Mouse (Mus musculus) kidney, adult 11 months (tissue): ENCODE results near the gene Wwtr1.

Experiments used
- DNase-seq: peaks from one replicate; pipeline ENCODE4 v3.0.0; 2022

Gene Wwtr1

DNA sequence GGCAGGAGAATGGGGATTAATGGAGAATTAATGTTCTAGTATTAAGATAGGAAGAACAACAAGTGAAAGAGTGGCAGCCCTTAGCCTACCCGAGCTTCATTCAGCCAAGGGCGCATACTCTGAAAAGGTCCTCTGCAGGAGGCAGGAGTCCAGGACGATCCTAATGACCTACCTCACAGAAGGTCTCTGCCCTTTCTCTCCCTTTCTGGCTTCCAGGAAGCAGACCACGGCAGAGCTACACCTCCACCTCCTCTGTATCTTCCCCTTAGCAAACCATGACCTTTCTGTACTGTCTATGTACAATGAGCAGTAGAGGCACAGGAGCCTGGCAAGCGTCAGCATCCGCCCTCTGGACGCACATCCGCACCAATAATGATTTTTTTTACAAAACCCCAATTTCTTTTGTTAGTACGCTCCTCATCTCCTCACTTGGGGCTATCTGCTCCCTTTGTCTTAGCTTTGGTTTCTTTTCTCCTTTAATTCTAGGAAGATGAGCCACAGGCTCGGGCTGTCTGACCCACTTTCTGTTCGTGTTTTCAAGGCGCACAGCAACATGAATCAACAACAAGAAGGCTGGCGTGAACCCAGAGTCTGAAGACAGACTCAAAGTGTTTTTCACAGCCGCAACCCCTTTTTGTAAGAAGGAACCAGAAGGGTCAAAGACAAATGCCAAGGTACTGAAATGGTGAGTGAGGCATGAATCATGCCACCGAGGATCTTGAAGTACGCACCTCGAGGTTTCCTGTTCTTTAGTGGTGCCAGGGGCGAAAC is 63.7 kb downstream of the Wwtr1 start:
- no peak for DNase-seq

DNA sequence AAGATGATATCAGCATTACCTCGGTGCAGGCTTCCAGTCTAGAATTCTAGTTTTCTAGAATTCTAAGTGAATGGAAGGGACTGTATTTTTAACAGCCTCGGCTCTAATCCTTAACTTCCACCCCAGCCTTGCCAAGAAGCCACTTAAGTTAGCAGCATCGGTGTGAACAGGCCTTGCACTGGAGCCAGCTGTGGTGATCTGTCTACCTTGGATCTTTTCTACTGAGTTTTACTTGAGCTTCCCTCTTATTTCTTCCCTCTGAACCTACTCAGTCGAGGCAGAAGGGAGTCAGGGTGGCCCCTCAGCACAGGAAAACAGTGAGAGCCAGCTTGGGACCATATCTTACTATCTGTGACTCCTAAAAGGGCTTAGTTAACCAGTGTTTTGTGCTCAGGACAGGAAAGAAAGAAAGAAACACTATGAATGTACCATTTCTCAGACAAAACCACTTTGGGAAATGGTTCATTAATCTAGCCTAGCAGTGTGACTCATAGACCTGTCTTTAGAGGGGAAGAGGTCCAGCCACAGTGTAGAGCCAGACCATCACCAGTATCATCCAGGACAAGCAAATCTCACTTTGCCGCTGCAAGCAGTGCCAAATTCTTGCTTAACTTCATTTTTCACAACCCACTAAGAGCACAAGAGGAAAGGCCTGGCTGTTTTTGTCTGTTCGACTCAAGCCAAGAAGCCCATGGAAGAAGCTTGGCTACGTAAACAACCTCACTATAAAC is 65.6 kb downstream of the Wwtr1 start:
- DNase-seq = peak; percentile 22

DNA sequence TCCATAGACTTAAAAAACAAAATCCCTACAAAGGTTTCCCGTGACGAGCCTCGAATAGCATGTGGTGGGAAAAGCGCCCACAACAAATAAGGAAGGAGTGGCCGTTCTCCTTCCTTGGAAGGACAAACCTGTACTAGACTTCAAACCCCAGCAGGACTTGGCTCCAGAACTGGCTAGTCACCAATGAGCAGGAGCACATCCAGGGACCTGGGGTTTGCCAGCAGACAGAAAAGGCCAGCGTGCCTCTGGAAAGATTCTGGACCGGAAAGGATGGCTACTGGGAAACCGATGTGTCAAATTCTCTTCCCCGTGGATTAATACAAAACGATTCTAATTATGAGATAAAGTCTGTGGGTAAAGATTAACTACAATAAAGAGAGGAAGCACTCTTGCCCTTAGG is 69.7 kb downstream of the Wwtr1 start:
- peak; percentile 40 for DNase-seq

DNA sequence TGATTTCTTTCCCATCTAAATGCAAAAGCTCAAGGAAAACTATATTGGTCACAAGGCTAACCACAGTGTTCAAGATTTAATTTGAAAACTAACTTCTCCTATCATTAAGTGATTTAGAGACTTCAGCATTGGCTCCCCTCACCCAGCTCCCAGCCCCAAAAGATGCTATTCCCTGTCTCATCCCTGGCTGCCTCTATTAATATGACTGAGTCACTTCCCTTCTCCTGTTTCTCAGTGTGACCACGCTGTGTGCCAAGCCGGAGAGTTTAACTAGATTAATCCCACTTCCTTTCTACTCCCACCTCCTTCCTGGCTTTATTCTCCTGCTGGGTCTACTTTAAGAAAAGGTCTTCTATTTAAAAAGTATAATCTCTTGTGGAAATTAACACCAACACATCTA is 71.0 kb downstream of the Wwtr1 start:
- no peak for DNase-seq

DNA sequence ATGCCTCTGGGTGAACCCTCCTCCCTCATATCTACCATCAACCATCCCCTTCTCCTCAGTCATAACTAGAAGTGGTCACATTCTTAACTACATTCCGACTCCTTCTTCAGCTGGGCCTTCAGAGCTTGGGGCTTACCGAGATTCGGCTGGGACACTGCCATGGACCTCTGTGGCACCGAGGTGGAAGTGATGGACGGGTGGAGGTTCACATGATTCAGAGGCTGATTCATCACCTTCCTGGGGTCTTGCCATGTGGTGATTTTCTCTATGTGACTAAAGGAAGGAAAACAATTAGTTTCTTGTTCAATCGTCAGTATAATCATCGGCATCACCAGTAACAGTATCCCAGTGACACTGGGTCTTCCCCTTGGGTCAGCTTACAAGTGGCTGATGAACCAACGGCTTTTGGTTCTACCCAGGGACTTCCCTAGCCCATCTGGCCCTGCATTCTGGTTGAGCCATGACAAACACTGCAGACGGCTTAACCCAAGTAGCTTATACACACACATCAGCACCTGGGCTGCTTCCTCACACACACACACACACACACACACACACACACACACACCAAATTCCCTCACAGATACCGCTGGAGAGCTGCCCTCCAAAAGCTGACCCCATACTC is 74.0 kb downstream of the Wwtr1 start:
- DNase-seq = no peak

DNA sequence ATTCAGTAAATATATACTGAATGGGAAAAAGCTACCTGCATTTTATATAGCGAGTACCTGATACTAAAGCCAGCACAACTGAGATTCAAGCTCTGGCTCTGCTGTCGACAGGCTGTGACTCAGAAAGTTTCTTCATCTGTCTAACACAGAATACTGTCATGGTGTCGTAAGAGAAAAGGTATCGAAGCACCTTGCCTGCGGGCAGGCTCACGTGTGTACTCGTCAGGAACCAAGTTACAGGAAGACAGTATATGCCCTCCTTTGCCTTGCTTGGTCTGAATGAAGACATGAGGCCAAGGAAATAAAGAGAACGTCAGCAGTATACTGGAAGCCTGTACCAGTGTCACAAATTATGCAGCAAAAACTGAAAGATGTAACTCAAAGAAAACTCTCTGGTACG is 74.9 kb downstream of the Wwtr1 start:
- DNase-seq = no peak

DNA sequence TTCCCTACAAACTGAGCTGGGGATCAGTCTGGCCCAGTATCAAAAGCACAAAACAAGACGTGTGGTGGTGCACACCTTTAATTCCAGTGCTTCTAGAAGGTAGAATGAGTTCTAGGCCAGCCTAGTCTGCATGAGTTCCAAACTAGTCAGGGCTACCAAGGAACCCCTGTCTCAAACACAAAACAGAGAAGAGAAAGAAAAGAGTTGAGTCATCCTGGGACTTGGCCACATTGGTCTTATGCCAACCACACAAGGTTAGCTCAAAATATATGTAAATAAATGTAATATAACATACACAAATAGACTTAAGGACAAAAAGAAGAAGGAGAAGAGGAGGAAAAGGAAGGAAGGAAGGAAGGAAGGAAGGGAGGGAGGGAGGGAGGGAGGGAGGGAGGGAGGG is 77.9 kb downstream of the Wwtr1 start:
- no peak for DNase-seq

DNA sequence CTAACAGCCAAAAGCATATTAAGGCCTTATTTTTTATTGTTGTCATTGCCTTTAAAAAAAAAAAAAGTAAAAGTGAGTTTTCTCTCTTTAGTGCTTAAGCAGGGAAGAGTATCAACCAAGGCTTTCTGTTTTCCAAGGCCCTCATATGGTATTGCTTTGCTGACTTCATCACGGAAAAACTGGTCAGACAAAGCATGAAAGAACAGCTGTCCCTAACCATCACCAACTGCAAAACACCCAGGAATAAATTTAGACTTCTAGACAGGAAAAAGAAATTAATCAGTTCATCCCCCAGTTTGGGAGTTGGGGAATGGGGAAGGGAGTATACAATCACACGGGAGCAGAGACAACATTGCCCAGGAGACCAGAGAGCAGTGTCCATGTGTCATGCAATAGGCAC is 79.3 kb downstream of the Wwtr1 start:
- DNase-seq = no peak

DNA sequence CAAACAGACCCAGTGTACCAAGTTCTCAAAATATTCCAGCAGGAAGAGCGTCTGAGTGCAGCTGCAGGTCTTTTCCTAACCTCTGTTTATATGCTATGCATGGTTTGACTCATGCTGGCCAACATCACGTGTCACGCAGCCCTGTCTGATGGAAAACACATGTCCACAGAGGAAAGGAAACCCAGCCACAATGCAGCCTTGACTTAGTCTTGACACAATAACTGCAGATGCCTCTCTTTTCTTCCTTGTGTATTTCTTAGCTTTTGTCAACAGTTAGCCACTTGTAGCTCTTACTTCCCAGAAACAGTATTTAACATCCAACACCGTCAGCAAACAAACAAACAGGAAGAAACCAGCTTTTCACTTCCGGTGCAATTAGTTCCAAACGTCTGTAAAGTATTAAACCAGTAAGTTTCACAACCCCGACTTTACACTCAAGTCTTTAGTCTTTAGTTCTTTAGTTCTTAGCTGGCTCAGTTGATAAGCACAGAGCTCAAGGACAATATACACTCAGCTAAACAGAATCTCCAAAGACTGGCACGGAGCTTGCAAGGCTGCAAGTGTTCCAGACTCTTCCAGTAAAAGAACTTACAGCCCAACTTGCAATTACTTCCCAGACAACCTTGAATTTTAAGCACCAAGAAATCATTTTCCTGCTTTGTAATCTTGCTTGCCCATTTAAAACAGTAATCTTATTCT is 88.1 kb downstream of the Wwtr1 start:
- DNase-seq = peak; percentile 56

DNA sequence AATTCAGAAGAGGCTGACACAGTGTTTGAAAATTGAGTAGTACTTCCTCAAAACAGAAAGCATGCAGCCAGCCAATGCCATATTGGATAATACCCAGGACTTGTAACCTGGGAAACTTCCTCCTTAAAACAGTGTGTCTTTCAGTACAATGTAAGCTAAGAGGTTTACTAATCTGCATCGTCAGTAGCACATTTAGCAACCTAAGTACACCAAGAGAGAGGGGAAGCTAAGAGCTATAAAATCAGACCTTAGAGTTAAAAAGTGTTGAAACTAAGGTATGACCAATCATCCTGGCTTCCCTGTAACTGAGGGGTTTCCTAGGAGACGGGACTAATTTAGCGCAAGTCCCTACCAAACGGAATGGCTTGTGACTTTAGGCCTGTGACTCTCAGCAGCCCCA is 89.6 kb downstream of the Wwtr1 start:
- no peak for DNase-seq

DNA sequence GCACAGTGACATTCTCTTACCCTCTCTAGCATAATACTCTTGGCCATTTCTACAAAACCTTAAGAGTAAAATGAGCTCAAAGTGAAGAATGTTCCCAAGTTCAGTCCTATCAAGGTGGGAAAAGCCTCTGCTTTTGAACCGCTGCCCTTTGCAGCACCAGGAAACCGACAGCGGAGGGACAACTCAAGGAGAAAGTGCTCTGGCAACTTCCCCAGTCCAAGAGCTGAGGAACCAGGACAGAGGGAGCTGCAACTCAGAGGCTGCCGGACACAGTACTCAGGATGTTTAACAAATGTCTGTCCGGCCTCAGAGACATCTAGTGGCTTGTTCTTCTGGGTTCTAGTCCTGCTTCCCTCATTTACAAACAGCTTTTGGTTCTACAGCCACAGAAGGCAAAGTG is 93.7 kb downstream of the Wwtr1 start:
- no peak for DNase-seq

DNA sequence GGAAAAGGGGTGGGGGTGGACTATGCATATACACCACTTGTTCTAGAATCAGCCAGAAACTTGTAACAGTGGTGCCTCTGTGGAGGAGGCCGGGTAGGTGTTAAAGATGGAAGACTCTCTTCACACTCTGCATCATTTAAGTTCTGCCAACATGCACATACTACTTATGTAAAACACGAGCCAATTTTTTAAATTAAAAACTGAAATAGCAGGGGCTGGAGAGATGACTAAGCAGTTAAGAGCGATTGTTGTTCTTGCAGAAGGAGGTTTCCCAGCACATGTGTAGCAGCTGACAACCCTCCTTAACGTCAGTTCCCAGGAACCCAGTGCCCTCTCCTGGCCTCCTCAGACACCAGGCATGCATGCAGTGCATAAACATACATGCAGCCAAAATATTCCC is 95.1 kb downstream of the Wwtr1 start:
- no peak for DNase-seq

DNA sequence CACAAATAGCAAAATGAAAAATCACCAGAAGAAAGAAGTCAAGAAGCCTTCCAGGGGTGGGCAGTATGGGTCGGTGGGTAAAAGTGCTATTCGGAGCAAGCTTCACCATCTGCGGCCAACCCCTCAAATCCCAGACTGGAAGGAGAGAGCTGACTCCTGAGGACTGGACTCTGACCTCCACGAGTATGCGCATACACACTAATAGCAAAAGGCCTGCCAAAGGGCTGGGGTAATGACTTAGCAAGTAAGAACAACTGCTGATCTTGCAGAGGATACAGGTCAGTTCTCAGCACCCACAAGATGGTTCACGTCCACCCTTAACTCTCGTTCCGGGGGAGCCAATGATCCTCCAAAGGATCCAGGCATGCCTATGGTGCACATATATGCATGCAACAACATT is 101.3 kb downstream of the Wwtr1 start:
- peak; percentile 77 for DNase-seq

DNA sequence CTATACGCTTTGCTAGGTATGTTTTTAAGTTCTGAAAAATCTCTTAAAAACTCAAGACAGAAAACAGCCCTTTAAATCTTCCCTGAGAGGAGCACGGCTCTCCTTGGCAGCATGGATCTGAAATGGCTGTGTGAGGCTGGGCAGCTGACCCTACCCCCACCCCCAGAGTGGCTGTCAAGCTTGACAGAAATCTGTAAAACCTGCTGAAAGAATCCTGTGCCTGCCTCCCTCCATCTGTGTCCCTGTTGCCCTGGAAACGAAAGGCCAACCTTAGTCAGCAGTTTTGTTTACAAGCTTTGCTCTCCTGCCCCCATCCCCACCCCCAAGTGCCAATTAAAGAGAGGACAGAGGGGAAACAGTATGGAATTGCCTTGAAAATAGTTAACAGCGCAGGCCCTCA is 103.3 kb downstream of the Wwtr1 start:
- peak; percentile 23 for DNase-seq

DNA sequence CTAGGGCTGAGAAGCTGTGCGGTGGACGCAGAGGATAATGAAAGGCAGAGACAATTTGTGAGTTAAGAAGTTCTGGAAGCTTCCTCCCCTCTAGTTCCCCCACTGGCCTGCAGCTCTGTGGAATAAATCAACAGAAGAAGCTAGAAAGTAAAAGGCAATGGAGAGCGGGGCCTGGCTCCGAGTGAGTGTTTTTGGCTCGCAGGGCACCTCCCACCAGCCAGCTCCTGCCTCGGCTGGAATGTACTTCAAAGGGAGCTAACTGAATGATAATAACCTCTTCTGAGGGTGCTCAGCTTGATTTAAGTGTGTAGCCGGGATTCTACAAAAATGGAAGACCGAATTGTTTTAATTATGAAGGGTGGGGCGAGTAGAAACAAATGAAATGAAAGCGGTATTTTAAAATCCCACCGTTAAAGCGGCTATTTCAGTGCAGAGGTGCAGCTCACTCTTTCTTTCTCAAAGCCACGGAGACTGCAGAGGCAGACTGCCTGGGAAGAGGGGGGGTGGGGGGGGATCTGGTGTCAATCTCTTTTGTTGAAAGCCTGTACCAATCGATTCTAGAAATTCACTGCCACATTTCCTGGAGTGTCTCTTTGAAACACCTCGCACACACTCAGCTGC is 104.6 kb downstream of the Wwtr1 start:
- peak; percentile 22 for DNase-seq

DNA sequence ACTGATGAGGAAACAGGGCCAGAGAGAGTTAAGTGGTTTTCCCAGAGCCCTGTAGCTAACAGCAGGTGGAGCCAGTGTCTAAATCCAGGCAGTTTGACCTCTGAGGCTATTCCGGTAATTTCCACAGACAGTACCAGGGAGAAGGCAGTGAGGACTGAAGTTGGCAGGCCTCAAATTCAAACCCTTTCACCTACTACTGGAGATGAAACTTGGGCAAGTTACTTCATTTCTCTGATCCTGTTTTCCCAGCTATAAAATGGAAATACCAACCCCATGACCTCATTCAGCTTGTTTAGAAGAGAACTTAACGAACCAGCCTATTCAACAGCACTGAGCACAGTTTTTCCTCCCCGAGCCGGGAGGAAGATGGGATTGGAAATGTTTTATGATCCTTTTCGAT is 105.4 kb downstream of the Wwtr1 start:
- DNase-seq = peak; percentile 67

DNA sequence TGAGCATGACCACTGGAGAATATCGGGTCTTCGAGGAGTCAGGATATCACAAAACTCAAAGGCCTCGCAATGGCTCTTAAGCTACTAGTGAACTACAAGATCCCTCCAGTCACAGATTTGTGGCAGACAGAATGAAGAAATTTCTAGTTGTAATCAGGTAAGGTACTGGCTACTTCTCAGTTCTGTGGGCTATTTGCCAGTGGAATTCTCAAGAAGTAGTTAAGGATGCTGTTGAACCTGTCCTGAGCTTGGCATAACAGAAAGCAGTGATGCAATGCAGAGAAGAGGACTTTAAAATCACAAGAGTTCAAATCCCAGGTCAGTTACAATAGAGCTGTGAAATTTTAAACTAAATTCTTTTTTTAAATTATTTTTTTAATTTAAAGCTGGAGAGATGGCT is 106.4 kb downstream of the Wwtr1 start:
- no peak for DNase-seq

DNA sequence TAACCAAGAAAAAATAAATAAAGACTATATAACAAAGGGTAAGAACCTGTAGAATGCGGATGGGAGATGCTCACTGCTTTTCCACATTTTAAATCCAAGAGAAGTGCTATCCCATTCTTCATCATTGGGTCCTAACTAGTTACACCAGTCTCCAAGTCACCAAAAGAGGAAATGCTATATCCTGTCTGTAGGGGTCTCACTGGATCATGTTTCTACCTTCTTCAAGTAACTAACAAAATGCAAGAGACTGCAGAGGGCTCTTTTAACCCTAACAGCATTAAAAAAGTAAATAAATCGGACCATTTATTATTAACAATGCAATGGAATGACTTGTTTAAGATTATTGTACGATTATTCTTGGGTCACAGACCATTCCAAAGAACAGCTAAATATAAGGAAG is 109.4 kb downstream of the Wwtr1 start:
- no peak for DNase-seq

DNA sequence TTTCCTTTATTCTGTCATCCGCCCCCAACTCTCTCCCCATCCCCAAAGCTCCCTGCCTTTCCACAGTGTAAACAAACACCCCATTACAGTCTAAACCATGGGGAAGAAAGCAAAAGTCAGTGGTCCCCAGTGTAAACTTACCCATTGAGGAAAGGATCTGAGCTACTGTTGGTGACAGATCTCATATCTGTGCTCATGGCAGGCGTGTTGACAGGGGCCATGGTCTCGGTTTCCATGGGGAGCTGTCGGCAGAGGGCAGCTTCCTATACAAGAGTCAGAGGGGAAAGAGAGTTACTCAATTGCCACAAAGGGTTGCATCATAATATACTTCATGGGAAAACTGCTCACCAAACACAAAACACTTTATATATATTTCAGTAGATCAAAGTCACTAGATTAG is 112.4 kb downstream of the Wwtr1 start:
- no peak for DNase-seq

DNA sequence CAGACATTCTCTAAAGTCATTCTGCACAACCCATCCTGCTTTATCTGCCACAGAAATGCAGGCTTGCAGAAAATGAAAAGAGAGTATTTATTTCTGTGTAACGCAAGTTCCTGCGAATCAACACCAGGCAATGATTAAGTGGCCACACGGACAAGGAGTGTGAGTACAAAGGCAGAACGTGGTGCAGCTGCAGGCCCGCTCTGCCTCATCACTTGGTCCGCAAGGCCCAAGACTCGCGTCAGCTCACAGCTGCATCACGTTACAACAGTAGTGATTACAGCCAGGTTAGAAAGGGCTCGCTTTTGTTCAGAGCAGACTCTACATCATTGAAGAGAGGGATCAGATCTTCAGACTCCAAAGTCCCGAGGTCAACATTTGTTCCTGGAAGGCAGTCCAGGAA is 117.1 kb downstream of the Wwtr1 start:
- DNase-seq = no peak

DNA sequence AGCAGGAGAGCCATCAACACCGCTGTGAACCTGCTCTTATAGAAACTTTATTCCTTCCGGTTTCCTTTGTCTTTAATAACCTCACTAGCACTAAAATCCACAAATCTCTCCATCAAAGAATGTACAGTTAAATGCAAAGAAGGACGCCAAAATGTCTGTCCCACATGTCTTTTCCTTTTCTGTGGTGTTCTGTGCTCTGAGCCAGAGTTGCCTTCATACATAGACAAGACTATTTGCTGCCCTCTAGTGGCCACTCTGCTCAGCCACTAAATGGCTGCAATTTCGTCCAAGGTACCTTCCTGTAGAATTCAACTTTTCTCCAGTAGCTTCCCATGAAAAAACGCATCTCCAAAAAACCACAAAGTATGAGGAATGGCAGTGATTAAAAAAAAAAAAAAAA is 127.3 kb downstream of the Wwtr1 start:
- DNase-seq = peak; percentile 61

DNA sequence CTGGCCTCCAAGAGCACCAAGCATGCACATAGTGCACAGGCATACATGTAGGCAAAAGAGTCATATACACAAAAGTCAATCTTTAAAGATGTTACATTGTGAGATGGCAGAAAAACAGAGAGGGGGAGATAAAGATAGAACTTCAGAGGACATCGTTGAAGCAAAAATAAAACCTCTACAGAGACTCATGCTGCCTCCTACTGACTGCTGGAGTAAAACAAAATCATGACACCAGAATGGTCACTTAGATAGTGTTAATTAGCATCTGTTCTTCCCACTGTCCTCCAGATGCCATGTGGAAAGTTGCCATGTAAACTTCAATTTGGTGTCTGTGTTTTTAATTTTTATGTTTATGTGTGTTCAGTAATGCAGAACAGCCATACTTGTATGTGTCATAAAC is 127.8 kb downstream of the Wwtr1 start:
- DNase-seq = no peak

DNA sequence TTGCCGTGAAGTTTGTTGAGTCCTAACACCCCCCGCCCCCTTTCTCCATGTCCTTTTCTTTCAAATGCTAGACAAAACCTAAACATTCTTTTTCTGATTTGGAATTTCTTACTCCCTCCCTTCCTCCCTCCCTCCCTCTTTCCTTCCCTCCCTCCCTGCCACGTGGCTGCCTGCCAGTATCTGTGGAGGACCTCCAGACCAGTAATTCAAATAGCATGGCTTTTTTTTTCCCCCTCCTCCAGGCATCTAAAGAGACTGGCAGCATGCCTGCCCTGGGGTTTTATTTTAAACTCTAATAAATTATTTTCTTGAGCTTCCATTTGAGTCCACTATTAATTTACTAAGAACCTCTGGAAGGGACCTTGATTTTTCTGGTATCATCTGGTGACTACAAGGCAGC is 130.0 kb downstream of the Wwtr1 start:
- DNase-seq = peak; percentile 29
